Mouse (Mus musculus): Measurements from ENCODE around the gene Ufd1. TPM values are rescaled to one million over a fixed set of nuclear protein-coding genes. Genes with fewer than 3 reads are reported as not detected.

Gene Ufd1
- 39.6 and 53.3 TPM in 2 replicates for total RNA-seq (2014; rRNA removed)
- 114 and 118 TPM in 2 replicates for polyA plus RNA-seq (2015; fragmentation: Nextera tagmentation; extraction: Ambion mirVana)

DNA sequence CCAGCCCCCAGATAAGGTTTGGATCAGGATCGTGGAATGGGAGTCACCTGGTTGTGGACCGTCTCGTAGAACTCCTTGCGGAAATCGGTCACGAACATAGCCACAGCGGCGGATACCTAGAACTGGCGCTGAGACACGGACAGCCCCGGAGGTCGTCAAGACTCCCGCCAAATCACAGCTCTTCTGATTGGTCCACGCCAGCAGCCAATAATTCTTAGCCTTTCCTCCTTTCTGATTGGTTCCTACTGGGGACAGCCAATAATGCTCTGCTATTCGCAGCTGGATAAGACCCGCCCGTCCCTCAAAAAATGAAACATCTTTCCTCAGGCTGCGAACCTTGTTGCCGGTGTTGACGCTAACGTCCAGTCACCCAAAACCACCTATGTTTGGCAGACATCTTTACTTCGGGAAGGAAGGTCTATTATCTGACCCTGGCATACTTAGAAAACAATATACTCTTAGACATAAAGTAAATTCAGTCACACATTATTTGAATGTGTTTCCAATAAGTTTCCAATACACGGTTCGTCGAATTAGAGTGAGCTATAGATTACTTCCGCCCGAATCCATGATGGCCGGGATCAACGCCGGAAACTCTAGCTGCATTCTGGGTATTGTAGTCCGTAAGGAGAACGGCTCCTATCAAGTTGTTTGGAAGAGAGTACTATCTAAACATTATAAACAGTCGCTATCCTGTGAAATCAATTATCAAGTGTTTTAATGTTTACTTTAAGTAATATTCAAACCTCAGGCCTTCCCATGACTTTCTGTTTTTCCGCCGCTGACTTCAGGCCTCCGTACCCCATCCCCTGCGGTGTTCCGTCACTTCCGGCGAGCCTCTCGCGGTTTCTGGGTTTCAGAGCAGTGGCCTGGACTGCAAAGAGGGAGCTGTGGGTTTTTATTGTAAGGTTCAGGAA is at the start of gene Ufd1, which contains the start of gene Cdc45:
Gene Ufd1, plus strand, starts transcription at position 312 of the 917 bp plus-strand sequence.
Gene Cdc45, minus strand, starts transcription at position 520 of the 917 bp plus-strand sequence.
- Histone ChIP-seq H3K4me1 (ENCODE audit: insufficient read depth, low read length) (peaks cover 7% of the 10 kb centered on the region; the same call in 1 of the 2 replicates), H3K27ac (peak within 1 kb of the TSS; percentile 81), H3K36me3 (ENCODE audit: insufficient read depth, low read length) (peaks cover 17% of the 10 kb centered on the region; the same call in 1 of the 2 replicates), H3K9ac (replicated peaks; ENCODE audit: low read length) (peak within 1 kb of the TSS; percentile 83), H3K4me3 (ENCODE audit: low read length) (peak within 1 kb of the TSS; percentile 95), H3K4me2 (ENCODE audit: low read depth, low read length) (peak within 1 kb of the TSS; percentile 78), H3K27me3 (ENCODE audit: insufficient read depth, low read length) (no peaks in the 10 kb centered on the region), H3K9me3 (ENCODE audit: low read length) (no peaks in the 10 kb centered on the region)
- under 1% methylated on average over 42 of the region's 42 CpGs for WGBS
- DNase-seq (ENCODE audit: low spot score) (peak; percentile 95), ATAC-seq (peak; percentile 95)
- TF ChIP-seq CTCF (IDR thresholded peaks at IDR 0.05; ENCODE audit: low read depth) = no peak

DNA sequence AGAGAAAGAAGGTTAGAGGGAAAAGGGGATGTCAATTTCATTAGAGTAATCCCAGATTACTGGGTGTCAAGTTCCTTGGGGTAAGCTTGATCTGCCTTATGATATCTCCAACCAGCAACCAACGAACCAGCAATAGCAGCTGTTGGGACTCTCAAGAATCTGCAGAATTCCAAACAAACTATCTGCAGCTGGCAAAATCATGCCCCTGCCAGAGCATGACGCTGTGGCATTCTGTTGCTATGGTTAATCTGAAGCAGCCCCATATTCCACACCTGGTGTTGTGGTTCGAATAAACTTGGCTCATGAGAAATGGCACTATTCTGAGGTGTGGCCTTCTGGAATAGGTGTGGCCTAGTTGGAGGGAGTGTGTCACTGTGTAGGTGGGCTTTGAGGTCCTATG is 48.6 kb upstream of the Ufd1 start:
- DNase-seq (ENCODE audit: low spot score) = no peak
- 70% methylated on average over 3 of the region's 3 CpGs for WGBS

DNA sequence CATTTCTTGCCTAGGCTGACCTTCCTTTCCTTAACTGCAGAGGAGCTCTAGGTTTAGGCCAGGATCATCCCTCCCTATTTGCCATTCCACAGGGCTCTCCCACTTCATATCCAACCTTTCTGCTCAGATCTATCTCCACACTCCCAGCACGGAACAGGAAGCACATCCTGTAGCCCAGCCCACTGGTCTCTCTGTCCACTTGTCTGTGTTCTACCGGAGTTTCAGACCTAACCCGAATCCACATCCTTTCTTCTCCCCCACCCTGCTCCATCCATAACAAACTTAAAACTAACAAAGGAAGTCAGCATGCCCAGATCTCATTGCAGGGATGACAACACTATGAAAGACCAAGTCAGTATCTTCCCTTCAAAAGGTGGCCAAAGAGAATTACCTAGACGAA is 45.2 kb upstream of the Ufd1 start:
- Histone ChIP-seq H3K9ac (replicated peaks; ENCODE audit: low read length) (no peak overlapping the region), H3K4me2 (ENCODE audit: low read depth, low read length) (no peak overlapping the region), H3K27me3 (ENCODE audit: insufficient read depth, low read length) (no peaks in the 10 kb centered on the region), H3K36me3 (ENCODE audit: insufficient read depth, low read length) (no peaks in the 10 kb centered on the region), H3K9me3 (ENCODE audit: low read length) (no peaks in the 10 kb centered on the region), H3K4me3 (ENCODE audit: low read length) (no peak overlapping the region), H3K27ac (no peak overlapping the region), H3K4me1 (ENCODE audit: insufficient read depth, low read length) (no peaks in the 10 kb centered on the region)
- DNase-seq (ENCODE audit: low spot score) (no peak), ATAC-seq (no peak)
- 80% methylated on average over 4 of the region's 4 CpGs for WGBS
- TF ChIP-seq CTCF (IDR thresholded peaks at IDR 0.05; ENCODE audit: low read depth) = no peak

More for the DNA sequence above, 48.6 kb upstream of the Ufd1 start:
- no peaks in the 10 kb centered on the region for H3K36me3 ChIP-seq (ENCODE audit: insufficient read depth, low read length)
- no peaks in the 10 kb centered on the region for H3K27me3 ChIP-seq (ENCODE audit: insufficient read depth, low read length)
- H3K4me2 ChIP-seq (ENCODE audit: low read depth, low read length) = no peak overlapping the region
- H3K27ac ChIP-seq = no peak overlapping the region
- no peaks in the 10 kb centered on the region for H3K9me3 ChIP-seq (ENCODE audit: low read length)
- no peak for ATAC-seq
- no peak overlapping the region for H3K9ac ChIP-seq (replicated peaks; ENCODE audit: low read length)
- H3K4me3 ChIP-seq (ENCODE audit: low read length) = no peak overlapping the region
- no peaks in the 10 kb centered on the region for H3K4me1 ChIP-seq (ENCODE audit: insufficient read depth, low read length)
- TF ChIP-seq CTCF (IDR thresholded peaks at IDR 0.05; ENCODE audit: low read depth) = no peak

DNA sequence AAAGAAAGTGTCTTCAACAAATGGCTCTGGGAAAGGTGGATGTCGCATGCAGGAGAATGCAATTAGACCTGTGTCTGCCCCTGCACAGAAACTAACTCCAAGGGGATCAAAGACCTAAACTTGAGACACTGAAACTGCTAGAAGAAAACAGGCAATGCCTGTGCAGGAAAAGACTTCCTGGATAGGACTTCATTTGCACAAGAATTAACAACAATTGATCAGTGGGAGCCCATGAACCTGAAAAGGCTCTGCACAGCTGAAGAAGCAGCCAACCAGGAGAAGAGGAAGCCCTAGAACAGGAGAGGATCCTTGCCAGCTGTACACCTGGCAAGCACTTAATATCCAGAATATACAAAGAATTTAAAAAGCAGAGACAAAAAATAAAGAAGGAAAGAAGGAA is 42.1 kb upstream of the Ufd1 start:
- Histone ChIP-seq H3K9me3 (ENCODE audit: low read length) (no peaks in the 10 kb centered on the region), H3K4me2 (ENCODE audit: low read depth, low read length) (no peak overlapping the region), H3K9ac (replicated peaks; ENCODE audit: low read length) (no peak overlapping the region), H3K4me3 (ENCODE audit: low read length) (no peak overlapping the region), H3K27me3 (ENCODE audit: insufficient read depth, low read length) (no peaks in the 10 kb centered on the region), H3K36me3 (ENCODE audit: insufficient read depth, low read length) (no peaks in the 10 kb centered on the region), H3K27ac (no peak overlapping the region), H3K4me1 (ENCODE audit: insufficient read depth, low read length) (no peaks in the 10 kb centered on the region)
- DNase-seq (ENCODE audit: low spot score) (no peak), ATAC-seq (no peak)
- no peak for TF ChIP-seq CTCF (IDR thresholded peaks at IDR 0.05; ENCODE audit: low read depth)
- 57% methylated on average over 1 of the region's 1 CpGs for WGBS

DNA sequence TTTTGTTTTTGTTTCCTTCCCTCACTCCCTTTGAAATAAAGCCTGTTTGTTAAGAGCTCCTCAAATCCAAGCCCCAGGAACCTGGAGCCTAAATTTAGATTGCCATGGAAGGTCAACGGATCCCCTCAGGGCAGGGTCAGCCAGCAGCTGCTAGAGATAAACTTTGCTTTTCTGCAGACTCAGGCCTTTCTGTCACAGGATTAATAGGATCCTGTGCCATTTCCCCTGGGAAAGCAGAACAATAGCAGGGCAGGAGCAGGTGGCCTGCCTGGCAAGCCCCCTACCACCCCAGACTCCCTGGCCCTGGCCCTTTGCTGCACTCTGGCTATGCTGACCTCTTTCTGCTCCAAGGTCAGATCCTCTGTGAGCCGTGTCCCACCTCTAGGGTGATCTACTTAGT is 37.6 kb upstream of the Ufd1 start:
- Histone ChIP-seq H3K27ac (no peak overlapping the region), H3K9me3 (ENCODE audit: low read length) (no peaks in the 10 kb centered on the region), H3K4me3 (ENCODE audit: low read length) (no peak overlapping the region), H3K27me3 (ENCODE audit: insufficient read depth, low read length) (peaks cover 28% of the 10 kb centered on the region), H3K4me2 (ENCODE audit: low read depth, low read length) (no peak overlapping the region), H3K9ac (replicated peaks; ENCODE audit: low read length) (no peak overlapping the region), H3K4me1 (ENCODE audit: insufficient read depth, low read length) (0 out of 2 replicates have a peak, but pooled peaks cover 8% of the 10 kb centered on the region), H3K36me3 (ENCODE audit: insufficient read depth, low read length) (no peaks in the 10 kb centered on the region)
- no peak for DNase-seq (ENCODE audit: low spot score)
- WGBS = 43% methylated on average over 2 of the region's 2 CpGs
- ATAC-seq = no peak
- TF ChIP-seq CTCF (IDR thresholded peaks at IDR 0.05; ENCODE audit: low read depth) = no peak

DNA sequence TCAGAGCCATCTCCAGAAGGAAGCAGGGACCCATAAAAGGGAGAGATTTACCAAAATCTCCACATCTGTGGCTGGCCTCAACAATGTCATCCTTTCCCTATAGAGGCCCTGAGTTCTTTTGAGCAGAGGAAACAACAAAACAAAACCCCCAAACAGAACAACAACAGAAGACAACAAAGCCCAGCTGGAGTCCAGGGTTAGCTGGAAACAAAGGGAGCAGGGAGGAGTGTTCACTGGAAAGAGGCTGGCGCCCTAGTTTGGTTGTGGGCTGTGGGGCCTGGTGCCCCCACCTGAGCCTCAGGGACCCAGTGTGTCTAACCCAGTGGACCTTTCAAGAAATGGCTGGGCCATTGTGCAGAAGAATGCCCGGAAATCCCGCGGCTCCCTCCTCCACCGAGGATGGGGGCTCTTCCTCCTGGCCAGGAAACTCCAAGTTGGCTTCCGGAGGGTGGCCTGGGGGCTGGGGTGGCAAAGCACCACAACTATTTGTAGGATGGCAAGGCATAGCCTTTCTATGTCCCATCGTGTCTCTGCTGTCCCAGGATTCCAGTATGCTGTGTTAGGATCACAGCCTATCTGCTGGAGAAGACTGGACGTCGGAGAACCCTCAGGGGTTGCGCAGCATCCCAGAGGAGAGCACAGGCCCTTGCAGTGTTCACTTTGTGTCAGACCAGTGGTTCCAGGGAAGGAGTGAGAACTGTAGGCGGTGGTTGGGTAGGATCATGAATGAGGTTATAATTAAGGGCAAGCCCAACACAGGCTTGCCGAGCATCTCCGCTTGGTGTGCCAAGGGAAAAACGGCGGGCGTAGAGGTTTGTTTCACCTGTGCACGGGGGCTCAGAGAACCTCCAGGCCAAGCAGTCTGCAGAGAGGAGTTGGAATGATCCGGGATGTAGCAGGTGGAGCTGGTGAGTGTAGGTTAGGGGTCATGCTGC is 35.7 kb upstream of the Ufd1 start:
- no peak overlapping the region for H3K4me2 ChIP-seq (ENCODE audit: low read depth, low read length)
- DNase-seq (ENCODE audit: low spot score) (no peak), ATAC-seq (no peak)
- peak overlapping the region; percentile 20; the same call in 1 of the 2 replicates for H3K27ac ChIP-seq
- peaks cover 28% of the 10 kb centered on the region for H3K27me3 ChIP-seq (ENCODE audit: insufficient read depth, low read length)
- 0 out of 2 replicates have a peak, but pooled peaks cover 8% of the 10 kb centered on the region for H3K4me1 ChIP-seq (ENCODE audit: insufficient read depth, low read length)
- H3K4me3 ChIP-seq (ENCODE audit: low read length) = no peak overlapping the region
- H3K36me3 ChIP-seq (ENCODE audit: insufficient read depth, low read length) = no peaks in the 10 kb centered on the region
- H3K9me3 ChIP-seq (ENCODE audit: low read length) = no peaks in the 10 kb centered on the region
- H3K9ac ChIP-seq (replicated peaks; ENCODE audit: low read length) = no peak overlapping the region
- 27% methylated on average over 18 of the region's 18 CpGs for WGBS
- TF ChIP-seq CTCF (IDR thresholded peaks at IDR 0.05; ENCODE audit: low read depth) = no peak

Measured in hindbrain, postnatal 0 days (tissue).